Mouse (Mus musculus): Measurements from ENCODE around the gene Ip6k3.

DNA sequence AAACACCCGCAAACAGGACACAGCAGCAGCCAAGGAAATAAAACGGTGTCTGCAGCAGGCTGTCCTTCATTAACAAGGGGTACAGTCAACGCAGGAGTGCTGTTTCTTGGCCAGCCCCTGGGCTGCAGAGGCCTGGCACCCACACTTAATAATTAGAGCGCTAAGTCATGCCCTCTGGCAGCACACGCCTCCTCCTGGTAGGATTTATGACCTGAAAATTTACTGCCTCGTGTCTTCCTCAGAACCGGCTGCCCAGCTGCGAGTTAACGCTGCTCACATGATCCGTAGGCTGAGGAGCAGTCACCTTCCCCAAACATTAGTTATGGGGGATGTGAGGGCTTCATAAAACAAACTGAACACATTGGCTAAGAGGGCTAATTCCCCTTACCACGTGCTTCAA lies 33.2 kb upstream of the Ip6k3 start:
- TF ChIP-seq CTCF (IDR thresholded peaks at IDR 0.05; ENCODE audit: low read depth, low read length) (no peak), TAL1 (conservative IDR thresholded peaks at IDR 0.05; ENCODE audit: low read depth, low read length) (no peak), GATA1 (IDR thresholded peaks at IDR 0.05; ENCODE audit: borderline replicate concordance, low read length) (no peak), POLR2AphosphoS5 (IDR thresholded peaks at IDR 0.05; ENCODE audit: insufficient replicate concordance, low read depth, low read length) (no peak), GATA2 (IDR thresholded peaks at IDR 0.05; ENCODE audit: borderline replicate concordance, low read depth, low read length) (no peak)
